Mouse (Mus musculus) bone marrow, adult 2 months (tissue): Measurements from ENCODE around the gene Pmvk.

Experiments
- CTCF ChIP-seq: fragments of 200-500 bp; IDR thresholded peaks from 2 replicates; pipeline ENCODE4 v1.5.1; 2011; ENCODE audit warnings: low read length, control low read depth; ENCODE audit not compliant: control insufficient read depth, insufficient read depth
- POLR2A ChIP-seq: fragments of 200-500 bp; IDR thresholded peaks from 2 replicates; pipeline ENCODE4 v1.6.1; 2011; ENCODE audit warnings: low read depth, mild to moderate bottlenecking, control low read depth, low read length, borderline replicate concordance; ENCODE audit not compliant: control insufficient read depth

DNA sequence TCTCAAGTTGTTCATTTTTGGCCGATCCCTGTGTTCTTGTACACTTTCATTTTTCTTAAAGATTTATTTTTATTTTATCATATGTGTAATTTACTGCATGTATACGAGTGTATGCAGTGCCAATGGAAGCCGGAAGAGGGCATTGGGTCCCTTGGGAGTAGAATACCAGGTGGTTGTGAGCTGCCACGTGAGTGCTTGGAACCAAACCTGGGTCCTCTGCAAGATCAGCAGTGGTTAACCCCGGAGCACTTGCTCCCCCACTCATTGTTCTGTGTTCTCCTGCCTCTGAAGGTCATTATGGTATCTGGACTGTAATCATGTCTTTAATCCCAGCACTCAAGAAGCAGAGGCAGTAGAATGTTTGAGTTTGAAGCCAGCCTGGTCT, 29.2 kb upstream of the Pmvk start:
- TF ChIP-seq CTCF, result no peak
- no peak for TF ChIP-seq POLR2A
